In the genomic region with DNA sequence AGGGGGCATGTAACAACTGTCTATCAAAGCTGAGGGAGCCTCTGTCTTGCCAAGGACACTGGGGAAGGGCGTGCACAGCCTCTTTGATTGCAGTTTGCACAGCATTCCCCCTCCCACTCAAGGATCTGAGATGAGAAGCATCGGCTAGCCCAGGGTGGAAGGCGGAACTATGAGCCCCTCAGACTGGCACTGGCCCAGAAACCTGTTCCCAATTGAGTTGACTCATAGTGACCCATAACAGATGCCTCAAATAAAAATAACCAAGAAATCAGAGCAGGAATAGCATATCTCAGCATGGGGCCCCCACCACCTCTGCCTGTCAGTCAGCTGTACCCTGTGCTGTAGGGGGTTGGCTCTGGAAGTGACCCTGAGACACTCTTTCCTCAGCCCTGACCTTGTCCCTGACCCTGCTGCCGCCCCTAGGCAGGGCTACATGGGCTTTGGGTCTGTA, we compare ENCODE assay signal across 16 mouse cellular contexts.
DNase-seq lines count a peak whose midpoint lies in the region; ATAC-seq lines count a peak whose summit lies in the region.
"Had no signal": no experiment of that assay in that cellular context is flagged by ENCODE, and none has a peak within 500 bp of the region (broad histone marks: within the 10 kb centered on the region; RNA-seq: fewer than 3 reads in every experiment).

No protein-coding gene starts in this region.

- H3K4me2 ChIP-seq in midbrain, embryonic 15.5 days: no peak overlapping the region
- H3K4me2 ChIP-seq in limb, embryonic 11.5 days (ENCODE audit: low read depth, severe bottlenecking): no peak overlapping the region
- H3K4me2 ChIP-seq: forebrain, embryonic 15.5 days; liver, embryonic 13.5 days had no signal

- no peaks in the 10 kb centered on the region for H3K9me3 ChIP-seq in midbrain, embryonic 10.5 days (replicated peaks)
- H3K9me3 ChIP-seq in midbrain, embryonic 15.5 days: no peaks in the 10 kb centered on the region
- H3K9me3 ChIP-seq in limb, embryonic 11.5 days (ENCODE audit: control insufficient read depth, low read length): no peaks in the 10 kb centered on the region
- H3K9me3 ChIP-seq: forebrain, embryonic 15.5 days; liver, embryonic 13.5 days had no signal

- peak; percentile 44 for DNase-seq in gastrocnemius, postnatal 14 days
- no peak for DNase-seq in gastrocnemius, adult 18-20 months (ENCODE audit: low spot score)
- peak; percentile 33 for DNase-seq in midbrain, embryonic 10.5 days (ENCODE audit: low spot score)
- DNase-seq in brain, adult 2 months (ENCODE audit: low read depth, low spot score): peak; percentile 61
- DNase-seq in limb, embryonic 11.5 days (ENCODE audit: low spot score): no peak
- DNase-seq in natural killer cell, adult 2 months (ENCODE audit: low spot score in 2 of 2): no peak
- DNase-seq in layer of hippocampus, adult 18-20 months (ENCODE audit: low spot score in 2 of 2): no peak
- DNase-seq: adrenal gland, adult 2 months; cerebellum, adult 9-10 months; liver, embryonic 13.5 days; spleen, adult 18-20 months; thymus, postnatal 25 days had no signal

- H3K9ac ChIP-seq in midbrain, embryonic 15.5 days: no peak overlapping the region
- no peak overlapping the region for H3K9ac ChIP-seq in limb, embryonic 11.5 days (ENCODE audit: low read length)
- H3K9ac ChIP-seq: forebrain, embryonic 15.5 days; liver, embryonic 13.5 days had no signal

- H3K4me3 ChIP-seq in midbrain, embryonic 10.5 days: no peak overlapping the region
- H3K4me3 ChIP-seq in midbrain, embryonic 15.5 days: no peak overlapping the region
- H3K4me3 ChIP-seq in limb, embryonic 11.5 days (ENCODE audit: low read depth, low read length): no peak overlapping the region
- H3K4me3 ChIP-seq: forebrain, embryonic 15.5 days; layer of hippocampus, adult 2 months; liver, embryonic 13.5 days had no signal

- peak overlapping the region; percentile 33; the same call in 1 of the 2 replicates for H3K27ac ChIP-seq in midbrain, embryonic 10.5 days (replicated peaks)
- no peak overlapping the region for H3K27ac ChIP-seq in midbrain, embryonic 15.5 days
- H3K27ac ChIP-seq in limb, embryonic 11.5 days (replicated peaks; ENCODE audit: low read depth, low read length): no peak overlapping the region
- H3K27ac ChIP-seq: forebrain, embryonic 15.5 days; layer of hippocampus, adult 2 months; liver, embryonic 13.5 days had no signal

- 69% methylated on average over 4 of the region's 4 CpGs for WGBS in midbrain, embryonic 10.5 days
- 50% methylated on average over 4 of the region's 4 CpGs for whole genome bisulfite sequencing in midbrain, embryonic 15.5 days
- WGBS in limb, embryonic 11.5 days: 43% methylated on average over 4 of the region's 4 CpGs

- intact Hi-C loops in gastrocnemius, postnatal 14 days (cut with DNase I; ENCODE audit: low total_unique reads): no loop called here

- H3K4me1 ChIP-seq in midbrain, embryonic 10.5 days: 0 out of 2 replicates have a peak, but pooled peaks cover 7% of the 10 kb centered on the region
- H3K4me1 ChIP-seq in midbrain, embryonic 15.5 days: peaks cover 20% of the 10 kb centered on the region
- peaks cover 25% of the 10 kb centered on the region for H3K4me1 ChIP-seq in limb, embryonic 11.5 days (ENCODE audit: control insufficient read depth, insufficient read depth, low read length)

- no peak for ATAC-seq in midbrain, embryonic 15.5 days (replicated peaks)
- ATAC-seq in limb, embryonic 11.5 days (ENCODE audit: insufficient number of reproducible peaks, low FRiP score, low TSS enrichment, low read depth): 0 out of 2 replicates have a peak, but pooled peaks have one; percentile 23
- ATAC-seq: forebrain, embryonic 15.5 days had no signal

- H3K27me3 ChIP-seq in midbrain, embryonic 10.5 days (ENCODE audit: low read depth, poor library complexity, severe bottlenecking): no peaks in the 10 kb centered on the region
- no peaks in the 10 kb centered on the region for H3K27me3 ChIP-seq in midbrain, embryonic 15.5 days (replicated peaks)
- no peaks in the 10 kb centered on the region for H3K27me3 ChIP-seq in limb, embryonic 11.5 days (ENCODE audit: control insufficient read depth, insufficient read depth, low read length)
- H3K27me3 ChIP-seq: CH12.LX; forebrain, embryonic 15.5 days; liver, embryonic 13.5 days had no signal

- peaks cover 21% of the 10 kb centered on the region for H3K36me3 ChIP-seq in midbrain, embryonic 10.5 days
- no peaks in the 10 kb centered on the region for H3K36me3 ChIP-seq in midbrain, embryonic 15.5 days (replicated peaks)
- no peaks in the 10 kb centered on the region for H3K36me3 ChIP-seq in limb, embryonic 11.5 days (ENCODE audit: control insufficient read depth, insufficient read depth, low read length)
- H3K36me3 ChIP-seq: forebrain, embryonic 15.5 days had no signal

Comparison
In these comparisons a context has a peak if more than half of its experiments do, and no peak if none do; other contexts are left out.
1. DNase-seq: peak in gastrocnemius, postnatal 14 days (single experiment), midbrain, embryonic 10.5 days (single experiment) and brain, adult 2 months (single experiment); none in gastrocnemius, adult 18-20 months (single experiment), limb, embryonic 11.5 days (single experiment), natural killer cell, adult 2 months (0 of 2) and layer of hippocampus, adult 18-20 months (0 of 2).